Mouse (Mus musculus): ENCODE measurements at regions not wholly inside any gene's neighbourhood (a gene's known extent, or its start where the extent isn't known, plus 50 kb on each side); places are given as distances from the start of the nearest gene placed in this dataset.

DNA sequence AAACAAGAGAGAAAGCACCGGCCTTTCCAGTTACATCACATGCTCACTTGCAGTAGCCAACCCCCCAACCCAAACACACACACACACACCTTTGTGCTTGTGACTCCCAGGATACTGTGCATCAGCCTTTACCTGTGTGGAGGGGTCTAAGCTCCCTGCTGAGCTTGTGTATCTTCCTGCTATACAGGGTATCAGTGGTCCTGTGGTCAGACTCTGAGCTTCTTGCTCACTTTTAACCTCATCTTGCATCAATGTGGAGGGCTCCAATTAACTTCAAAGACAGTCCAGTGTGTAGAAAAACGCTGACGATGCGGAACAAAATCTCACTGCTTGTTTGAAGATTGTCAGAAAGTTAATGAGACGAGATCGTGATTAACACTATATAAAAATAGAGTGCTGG, 71.4 kb upstream of the Gypa start:
- DNase-seq: no peak

DNA sequence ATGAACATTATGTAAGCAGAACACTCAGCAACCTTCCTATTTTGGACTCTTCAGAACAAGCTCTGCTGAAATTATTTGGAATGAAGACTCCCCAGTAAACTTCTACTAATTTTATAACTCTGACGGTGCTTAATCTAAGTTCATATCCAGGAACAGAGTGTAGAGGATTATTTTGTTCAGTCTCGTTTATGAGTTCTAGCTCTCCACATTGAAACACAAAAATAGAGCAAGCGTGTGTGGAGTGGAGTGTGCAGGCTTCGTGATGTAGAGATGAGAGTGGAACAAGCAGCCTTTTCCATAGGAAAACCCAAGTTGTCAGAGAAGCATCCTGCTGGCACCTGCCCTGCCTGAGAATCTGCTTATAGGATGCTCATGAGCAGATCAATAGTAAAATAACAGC, 77.5 kb upstream of the Gypa start:
- no peak for DNase-seq

DNA sequence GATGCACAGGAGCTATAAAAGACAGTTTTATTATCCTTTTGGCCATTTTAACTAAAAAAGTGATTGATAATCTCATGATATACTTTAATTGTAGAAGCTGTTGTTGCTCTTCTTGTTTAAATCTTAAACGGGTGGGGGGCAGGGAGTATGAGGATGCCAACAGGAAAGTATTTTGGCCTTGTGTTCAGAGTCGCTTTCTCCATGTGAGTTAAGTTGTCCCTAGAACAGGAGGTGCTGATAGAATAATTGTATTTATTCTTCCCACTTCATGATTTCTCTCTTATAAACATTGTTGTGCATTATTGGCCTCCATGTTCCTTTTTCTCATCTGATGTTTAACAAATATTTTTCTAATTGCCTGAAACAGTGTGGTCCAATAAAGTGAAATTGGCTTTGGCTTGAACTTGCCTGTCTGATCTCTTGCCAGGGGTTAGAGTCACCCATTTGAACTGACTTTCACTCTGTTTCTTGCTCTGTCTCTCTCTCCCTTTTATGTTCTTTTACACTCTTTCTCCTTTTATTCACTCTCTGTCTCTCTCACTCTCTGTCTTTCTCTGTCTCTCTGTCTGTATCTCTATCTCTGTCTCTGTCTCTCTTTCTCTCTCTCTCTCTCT, 93.9 kb upstream of the Gypa start:
- DNase-seq: no peak

DNA sequence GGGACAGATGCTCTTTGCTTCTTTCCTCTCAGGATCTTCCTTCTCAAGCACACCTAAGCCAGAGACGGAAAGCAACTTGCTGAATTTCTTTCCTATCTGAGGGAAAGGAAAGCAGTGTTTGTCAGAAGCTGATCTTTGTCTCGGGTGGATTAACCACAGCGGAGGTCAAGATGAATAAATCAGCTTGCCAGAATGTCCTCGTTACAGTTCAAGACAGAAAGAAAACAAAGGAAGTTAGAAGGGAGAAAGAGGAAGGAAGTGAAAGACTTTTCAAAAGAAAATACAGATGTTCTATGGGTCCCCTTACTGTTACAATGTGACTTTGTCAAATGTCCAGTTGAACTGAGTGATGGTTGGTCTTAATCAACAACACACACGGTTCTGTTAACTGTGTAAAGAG, 98.6 kb upstream of the Gypa start:
- no peak for DNase-seq

DNA sequence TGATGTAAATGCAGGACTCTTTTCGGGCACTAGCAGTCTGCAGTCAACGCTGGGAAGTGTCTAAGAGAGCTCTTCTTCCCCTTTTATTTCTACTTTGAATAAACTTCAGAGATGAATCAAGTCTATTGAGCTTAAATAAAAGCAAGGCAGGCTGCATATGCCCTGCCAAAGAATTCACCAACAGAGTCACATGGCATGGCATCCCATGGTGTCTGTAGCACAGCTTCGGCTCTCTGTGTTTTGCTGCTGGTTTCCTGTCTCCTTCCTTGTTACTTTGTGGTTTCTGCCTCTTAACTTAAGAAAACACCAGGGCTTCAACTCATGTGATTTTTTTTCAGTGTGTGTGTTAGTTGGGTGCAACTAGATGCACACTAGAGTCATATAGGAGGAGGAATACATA, 100.5 kb upstream of the Gypa start:
- no peak for DNase-seq

DNA sequence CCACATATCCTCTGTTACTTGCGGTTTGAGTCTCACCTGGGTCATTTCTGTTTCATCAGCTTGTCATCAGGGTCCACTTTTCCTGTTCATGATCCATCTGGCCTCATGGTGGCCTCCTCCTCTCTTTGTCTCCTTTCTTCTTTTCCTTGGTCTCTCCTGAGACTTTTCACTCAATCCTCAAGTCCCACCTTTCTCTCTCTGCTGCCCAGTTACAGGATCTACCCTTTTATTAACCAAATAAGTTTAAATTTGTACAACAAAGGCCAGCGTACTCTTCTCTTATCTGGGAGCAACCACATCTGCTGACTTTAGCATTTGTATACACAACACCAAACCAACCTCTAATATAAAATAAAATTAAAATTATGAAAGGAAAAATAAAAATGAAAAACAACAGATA, 124.4 kb upstream of the Gypa start:
- no peak for DNase-seq

DNA sequence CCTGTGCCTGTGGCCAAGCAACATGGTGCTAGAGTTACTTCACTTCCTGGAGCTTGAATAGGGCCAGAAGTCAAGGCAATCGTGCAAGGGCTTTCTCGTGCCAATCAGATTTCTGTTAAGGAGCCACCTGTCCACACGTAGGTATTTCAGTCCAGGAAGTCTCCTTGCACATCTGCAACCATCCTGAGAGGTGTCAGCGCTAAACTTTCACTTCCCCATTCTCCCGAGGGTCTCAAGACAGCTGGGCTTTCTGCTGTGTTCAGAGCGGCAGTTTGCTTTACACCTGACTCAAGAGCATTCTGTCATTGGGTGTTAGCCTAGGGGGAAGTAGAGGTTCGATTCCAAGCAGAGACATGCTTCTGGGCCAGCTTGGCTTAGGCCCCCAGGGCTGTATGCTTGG, 129.5 kb upstream of the Gypa start:
- no peak for DNase-seq

DNA sequence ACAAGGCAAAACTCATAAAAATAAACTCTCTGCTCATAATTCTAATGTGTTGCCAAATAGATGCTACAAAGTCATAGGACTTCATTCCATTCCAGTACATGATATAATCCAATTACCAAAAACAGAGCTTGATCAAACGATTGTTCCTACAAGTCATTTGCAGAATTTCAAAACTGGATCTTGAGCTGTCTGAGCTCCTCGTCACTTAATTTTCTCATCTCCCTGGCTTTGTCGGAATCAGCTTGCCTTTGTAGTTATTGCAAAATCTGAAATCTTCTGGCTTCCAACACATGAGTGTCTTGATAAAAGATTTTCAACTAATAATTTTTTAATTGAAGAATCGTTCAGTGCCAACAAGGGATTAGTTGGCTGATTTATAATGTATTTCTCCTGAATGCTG, 150.3 kb upstream of the Gypa start:
- DNase-seq: no peak

DNA sequence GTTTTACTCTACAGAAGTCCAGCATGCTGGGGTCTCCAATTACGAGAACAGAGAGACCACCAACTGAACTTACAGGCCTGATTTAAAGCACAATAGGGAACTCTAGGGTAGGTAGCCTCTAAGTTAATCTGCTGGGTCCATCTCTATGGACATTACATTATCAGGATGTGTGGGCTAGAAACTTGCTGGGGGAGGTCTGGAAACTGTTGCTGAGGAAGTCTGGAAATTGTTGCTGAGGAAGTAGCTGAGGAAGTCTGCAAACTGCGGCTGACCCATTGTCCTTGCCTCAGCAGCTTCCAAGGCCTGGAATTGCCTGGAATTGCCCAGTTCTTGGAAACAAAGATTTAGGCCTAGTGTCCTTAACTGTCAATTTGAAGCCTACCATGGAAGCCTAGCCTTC, 155.7 kb upstream of the Gypa start:
- no peak for DNase-seq

DNA sequence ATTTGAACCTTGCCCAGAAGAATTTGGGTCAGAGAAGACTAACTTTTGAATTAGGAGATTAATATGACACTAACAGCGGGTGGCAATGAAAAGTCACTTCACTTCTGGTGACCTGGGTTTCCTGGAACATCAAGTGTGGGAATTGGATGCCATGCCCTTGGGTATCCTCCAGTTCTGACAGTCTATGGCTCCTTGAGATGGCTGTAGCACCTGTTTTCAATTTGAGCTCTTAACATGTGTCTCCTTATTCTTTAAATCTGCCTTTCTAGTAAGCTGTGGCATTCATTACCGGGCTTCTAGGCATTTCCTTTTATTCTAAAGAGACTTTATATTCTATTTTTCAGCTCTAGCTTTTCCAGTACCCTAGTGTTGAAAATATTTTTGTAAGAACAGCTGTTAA, 164.9 kb upstream of the Gypa start:
- DNase-seq: no peak

DNA sequence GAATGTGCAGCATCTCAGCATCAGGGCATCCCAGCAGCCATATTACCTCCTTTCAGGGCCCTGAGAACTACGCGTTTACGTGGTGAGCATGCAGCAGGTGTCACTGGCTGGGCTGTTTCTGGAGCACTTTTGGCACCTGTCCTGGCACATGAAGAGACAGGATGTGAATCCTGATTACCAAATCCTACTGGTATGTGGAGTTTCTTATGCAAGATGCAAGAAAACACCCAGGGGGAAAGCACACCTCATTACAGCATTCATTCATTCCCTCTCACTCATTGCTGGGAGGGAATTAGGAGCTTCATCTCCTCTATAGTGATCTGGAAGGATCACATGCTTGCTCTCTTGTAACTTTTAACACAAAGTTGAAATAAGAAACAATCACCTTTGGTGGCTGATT, 167.7 kb upstream of the Gypa start:
- DNase-seq: no peak

DNA sequence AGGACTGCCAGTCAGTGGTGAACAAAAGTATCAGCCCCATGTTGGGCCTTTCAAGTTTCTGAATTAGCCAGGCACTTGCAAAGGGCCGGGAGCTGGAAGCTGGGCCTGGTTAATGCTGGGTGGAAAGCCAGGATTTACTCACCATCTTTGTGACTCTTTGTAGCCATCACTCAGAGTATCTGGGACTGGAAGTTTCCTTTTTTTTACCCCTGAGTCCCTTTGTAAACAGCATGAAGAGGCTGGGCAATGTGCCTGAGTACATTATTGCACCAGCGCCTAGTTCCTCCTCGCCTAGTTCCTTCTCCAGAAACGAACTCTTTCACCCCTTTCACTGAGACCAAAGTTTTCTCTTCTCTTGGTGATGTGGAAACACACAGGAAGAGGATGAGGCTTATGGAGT, 168.4 kb upstream of the Gypa start:
- no peak for DNase-seq

DNA sequence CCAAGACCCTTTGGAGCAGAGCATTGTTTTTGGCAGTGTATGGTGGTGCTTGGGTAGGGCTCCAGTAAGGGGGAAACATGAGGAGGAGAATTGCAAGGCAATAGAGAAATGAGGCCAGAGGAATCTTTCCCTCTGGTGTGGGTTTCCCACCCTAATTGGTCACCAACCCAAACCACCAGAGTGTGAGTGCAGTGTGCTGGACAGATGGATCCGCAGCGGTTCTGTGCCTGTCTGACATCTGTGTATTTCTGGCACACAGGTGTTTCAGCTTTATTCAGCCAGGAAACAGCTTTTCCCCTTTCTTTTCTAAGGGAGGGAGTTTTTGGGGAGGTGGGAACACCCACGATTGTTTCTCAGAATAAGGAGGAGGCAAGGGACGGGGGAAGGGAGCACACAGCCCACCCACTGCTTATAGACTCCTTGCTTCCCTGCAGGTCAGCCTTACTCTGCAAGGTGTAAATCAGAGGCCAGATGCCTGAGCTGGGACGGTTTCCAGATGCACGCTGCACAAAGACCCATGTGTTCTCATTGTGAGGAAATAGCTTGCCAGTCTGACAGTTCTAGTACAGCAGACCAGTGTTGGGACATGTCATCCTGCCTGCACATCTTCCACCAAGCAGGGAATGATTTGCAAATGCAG, 175.2 kb upstream of the Gypa start:
- no peak for DNase-seq

DNA sequence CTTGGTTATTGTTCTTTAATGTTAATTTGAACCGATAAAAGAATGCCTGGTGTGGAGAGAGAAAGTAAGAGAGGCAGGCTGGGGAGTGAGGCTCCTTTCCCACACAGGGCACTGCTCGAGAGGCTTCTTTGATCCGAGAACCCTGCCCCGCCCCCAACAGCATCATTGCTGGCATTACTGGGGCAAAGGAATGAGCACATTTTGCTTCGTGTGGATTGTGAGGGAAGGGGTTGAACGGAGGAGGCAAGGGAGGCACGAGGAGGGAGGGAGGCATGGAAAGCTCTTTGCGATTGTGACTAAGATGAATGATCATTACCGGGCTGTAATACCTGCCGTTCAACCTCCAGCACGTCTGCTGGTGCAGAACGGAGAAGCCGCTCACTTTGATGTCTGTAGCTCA, 178.2 kb upstream of the Gypa start:
- DNase-seq: no peak

DNA sequence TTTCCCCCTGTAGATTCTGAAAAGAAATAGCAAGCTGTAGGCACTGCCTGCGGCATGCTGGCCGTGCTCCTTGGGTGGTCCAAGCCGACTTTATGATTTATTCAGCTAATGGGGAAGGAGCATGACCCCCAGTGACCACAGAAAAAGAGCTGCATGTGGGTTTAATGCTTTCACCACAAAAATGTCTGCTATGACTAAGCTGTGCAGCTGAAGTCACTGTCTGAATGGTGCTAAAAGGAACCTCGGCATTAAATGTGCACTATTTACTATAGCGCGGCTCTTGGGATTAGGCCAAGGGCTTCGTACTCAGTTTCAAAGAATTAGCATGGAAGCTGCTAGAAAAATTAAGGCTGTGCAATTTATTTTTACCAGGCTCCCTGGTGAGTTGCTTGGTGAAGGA, 178.8 kb upstream of the Gypa start:
- DNase-seq: peak; percentile 3 to 13

DNA sequence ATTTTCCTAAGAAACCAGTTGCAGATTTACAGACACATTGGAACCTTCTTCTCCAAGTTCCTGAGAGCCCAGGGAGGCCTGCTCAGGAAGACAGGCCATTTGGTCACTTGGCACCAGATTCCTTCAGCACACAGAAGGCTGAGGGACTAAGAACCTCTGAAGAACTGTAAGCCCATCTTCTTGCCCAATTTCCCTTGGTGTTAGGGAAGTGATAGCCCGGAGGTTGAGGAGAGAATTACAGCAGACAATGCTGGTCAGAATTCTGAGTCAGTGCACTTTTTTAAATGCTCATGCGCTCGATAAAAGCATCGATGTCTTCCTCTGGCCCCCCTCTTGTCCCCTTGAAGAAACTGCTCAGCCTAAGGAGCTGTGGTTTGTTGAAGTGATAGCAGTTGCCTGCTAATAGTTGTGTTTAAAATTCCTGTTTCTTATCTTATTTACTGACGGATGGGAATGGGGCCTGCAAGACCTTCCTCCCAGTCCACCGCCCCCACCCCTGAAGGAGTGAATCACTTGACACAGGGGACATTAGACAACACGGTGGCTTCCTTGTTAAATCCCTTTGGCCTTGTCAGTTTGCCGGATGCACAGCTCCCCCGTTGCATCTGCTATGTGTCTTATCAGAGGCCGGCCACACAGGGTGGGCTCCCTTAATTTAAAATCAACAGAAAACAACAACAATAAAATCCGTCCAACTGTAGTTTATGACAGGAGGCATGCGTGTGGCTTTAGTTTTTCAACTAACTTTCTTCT, 179.5 kb upstream of the Gypa start:
- no peak for DNase-seq

DNA sequence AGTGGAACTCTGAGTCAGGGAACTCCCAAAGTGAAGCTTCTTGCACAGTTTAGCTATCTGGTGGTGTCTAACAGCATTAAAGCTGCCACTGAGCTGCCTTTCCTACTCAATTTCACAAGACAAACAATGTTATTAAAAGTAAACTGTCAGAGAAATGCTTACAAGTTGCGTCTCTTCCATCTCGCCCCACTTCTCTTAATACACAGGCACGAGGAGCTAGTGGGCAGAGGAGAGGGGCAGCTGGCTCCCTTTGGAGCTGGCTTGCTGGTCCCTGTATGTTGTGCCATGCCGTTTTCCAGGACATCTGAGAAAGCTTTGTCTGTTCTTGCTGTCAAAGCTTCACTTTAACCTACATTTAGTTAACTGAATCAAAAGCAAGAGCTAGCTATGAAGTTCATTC, 185.8 kb upstream of the Gypa start:
- no peak for DNase-seq

DNA sequence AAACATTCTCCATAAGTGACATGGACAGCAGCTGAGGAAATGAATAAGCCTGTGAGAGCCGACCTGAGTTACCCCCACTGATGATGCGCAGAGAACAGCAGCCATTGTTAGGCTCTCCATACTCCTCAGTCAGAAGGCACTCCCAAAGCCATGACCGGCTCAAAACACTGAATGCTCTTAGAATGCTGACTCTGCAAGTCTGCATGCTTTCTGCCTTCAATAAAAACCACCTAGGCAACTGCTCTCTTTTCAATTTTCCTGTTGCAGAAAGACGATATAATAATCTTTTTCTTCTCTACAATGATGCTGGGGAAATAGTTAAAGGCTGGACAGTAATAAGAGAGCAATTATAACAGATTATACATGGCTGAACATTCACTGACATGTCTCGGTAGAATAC, 195.0 kb upstream of the Gypa start:
- DNase-seq: no peak

DNA sequence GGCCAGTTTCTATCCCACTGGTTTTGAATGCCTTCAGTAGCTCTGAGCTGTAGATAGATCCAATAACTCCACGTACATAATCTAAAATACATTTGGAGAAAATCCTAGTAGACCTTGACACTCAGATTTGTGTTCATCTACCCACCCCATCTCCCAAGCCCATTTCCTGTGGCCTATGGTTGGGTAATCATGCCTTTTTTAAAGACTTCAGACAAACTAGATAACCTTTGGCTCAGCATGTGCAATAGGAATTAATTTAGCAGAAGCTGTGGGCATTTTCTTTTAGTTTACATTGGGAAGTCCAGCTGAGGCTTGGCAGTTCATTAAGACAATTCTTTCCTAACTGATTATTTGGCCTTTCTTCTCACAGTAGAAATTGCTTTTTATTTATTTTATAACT, 203.3 kb upstream of the Gypa start:
- no peak for DNase-seq

DNA sequence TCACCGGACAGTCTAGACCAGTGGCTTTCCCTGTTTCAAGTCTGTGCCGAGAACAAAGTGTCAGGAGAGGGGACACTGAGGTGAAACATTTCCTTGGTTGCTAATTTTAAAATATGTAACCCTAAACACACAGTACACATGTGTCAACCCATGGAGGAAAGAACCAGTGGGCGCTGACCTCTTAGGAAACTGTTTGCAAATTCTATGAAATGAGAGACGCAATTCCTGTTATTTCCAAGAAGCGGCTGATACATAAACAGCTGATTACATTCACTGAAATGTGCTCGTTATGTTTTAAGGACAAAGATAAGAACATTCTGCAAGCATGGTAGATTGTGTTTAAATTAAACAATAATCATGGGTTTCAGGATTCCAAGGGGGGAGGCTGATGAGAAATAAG, 204.3 kb upstream of the Gypa start:
- DNase-seq: no peak

DNA sequence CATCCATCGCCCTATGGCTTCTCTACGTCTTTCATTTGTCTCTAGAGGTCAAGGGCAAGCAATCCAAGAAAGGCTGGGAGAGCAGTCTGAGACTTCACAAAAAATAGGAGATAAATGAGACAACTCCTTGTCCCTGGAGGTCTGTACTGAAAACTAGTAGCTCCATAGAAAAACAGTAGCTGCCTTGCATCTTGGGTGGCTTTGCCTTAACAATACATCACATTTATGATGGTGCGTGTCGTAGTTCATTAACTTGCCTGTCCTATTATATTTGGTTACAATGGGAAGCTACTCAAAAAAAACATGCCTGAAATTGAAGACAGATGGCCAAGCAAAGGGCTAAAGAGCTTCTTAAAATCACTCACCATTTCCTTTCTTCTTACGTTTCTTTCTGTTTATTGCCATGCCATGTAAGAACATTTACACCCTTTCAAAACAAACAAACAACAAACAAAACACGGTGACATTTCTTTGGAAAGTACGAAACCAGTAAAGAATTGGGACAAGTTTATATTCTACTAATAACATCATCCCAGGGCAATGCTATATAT, 211.2 kb upstream of the Hhip start:
- no peak for DNase-seq

DNA sequence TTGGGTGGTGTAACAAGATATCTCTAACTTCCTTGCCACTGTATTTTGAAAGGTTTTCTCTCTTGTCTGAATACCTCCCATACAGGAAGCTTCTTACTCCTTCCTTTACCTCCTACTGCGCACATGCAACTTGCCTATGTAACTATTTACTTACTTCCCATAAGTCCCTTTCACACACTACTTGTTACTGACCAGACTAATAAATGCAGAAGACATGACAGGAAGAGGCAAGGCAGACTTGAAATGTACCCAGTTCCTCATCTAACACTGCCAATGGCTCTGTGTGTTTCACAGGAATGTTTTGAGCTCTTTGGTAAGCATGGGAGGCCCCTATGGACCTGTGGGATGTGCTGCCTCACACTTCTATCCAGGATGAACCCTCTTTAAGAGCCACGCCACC, 207.1 kb upstream of the Hhip start:
- DNase-seq: no peak

DNA sequence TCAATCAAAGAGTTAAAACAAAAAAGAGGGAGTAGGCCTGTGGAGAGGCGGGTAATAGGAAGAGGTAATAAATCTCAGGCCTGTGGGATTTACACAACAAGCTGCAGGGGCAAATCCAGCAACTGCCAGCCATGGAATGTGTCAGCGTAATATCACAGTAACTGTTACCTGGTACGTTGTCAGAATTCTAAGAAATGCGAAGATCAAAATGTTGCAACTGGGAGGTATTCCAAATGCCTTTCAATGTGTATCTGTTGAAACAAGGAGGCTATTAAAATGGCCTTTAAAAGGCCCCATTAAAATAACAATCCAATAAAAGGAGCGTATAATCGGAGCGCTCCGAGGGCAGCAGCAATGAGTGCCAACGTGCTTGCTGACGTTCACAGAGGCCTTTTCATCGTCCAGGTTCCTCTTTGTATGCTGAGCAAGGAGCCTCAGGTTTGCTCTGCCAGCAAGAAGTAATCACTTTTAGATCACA, 205.7 kb upstream of the Hhip start:
- no peak for DNase-seq

DNA sequence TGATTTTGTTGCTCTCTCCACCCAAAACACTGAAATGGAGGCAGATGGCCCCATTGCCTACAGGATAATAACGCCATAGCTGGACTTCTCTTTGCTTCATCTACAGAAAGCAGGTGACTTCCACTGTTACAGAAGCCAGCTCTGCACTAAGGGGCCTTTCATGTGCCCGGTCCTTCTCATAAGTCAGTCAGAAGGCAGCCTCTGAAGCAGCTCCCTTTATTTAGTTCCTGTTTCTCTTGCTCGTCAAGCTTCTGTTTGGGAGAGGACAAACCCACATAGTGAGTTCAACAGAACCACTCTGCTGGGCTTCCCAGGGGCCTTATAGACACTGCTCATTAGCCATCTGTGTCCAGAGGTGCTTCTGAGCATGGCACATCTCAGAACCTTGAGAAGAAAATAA, 205.1 kb upstream of the Hhip start:
- DNase-seq: no peak
